Mouse (Mus musculus) E14TG2a.4 (cell line): ENCODE measurements around the gene Platr17.

Experiments used
- CTCF ChIP-seq: conservative IDR thresholded peaks from 2 replicates; pipeline ENCODE4 v1.5.1; 2014; ENCODE audit warnings: low read length
- NANOG ChIP-seq: IDR thresholded peaks from 2 replicates; pipeline ENCODE4 v1.6.1; 2014; ENCODE audit warnings: borderline replicate concordance, low read length, mixed read lengths

GRCm38 (mm10) chr17:33891357-33891756 lies 13.6 kb upstream of the Platr17 start:
- TF ChIP-seq CTCF (no peak), NANOG (no peak)
